Mouse (Mus musculus) stomach, postnatal 0 days (tissue): Measurements from ENCODE around the gene Emb. TPM values are rescaled to one million over a fixed set of nuclear protein-coding genes. Genes with fewer than 3 reads are reported as not detected.

Source experiments
- ATAC-seq: fragments of 200-750 bp; cut with Nextera tagmentation; 2 replicates; pipeline ENCODE4 v1.8.0; 2017; ENCODE audit not compliant: low FRiP score, low TSS enrichment
- DNase-seq: peaks from one replicate; pipeline ENCODE4 v3.0.0-alpha.2; 2016; ENCODE audit warnings: low spot score
- H3K27ac ChIP-seq: fragments of 300-500 bp; sonication (generic); replicated peaks from 2 replicates; pipeline ENCODE4 v1.5.1; 2014; ENCODE audit warnings: mild to moderate bottlenecking, control low read depth
- H3K27me3 ChIP-seq: fragments of 300-500 bp; sonication (generic); 2 replicates; pipeline ENCODE4 v1.6.1; 2014; ENCODE audit warnings: low read length; ENCODE audit not compliant: control insufficient read depth, insufficient read depth
- H3K36me3 ChIP-seq: fragments of 300-500 bp; sonication (generic); 2 replicates; pipeline ENCODE4 v1.6.1; 2014; ENCODE audit warnings: low read length, mixed read lengths; ENCODE audit not compliant: control insufficient read depth, insufficient read depth
- H3K4me1 ChIP-seq: fragments of 300-500 bp; sonication (generic); replicated peaks from 2 replicates; pipeline ENCODE4 v1.6.1; 2014; ENCODE audit warnings: antibody characterized with exemption; ENCODE audit not compliant: control insufficient read depth, insufficient read depth
- H3K4me2 ChIP-seq: fragments of 300-500 bp; sonication (generic); replicated peaks from 2 replicates; pipeline ENCODE4 v1.6.1; 2014; ENCODE audit warnings: low read depth, mild to moderate bottlenecking, control low read depth, moderate library complexity
- H3K4me3 ChIP-seq: fragments of 300-500 bp; sonication (generic); 2 replicates; pipeline ENCODE4 v1.5.1; 2014; ENCODE audit warnings: low read depth, low read length, control low read depth
- H3K9ac ChIP-seq: fragments of 300-500 bp; sonication (generic); 2 replicates; pipeline ENCODE4 v1.6.1; 2014; ENCODE audit warnings: mild to moderate bottlenecking, low read length, control low read depth, mixed read lengths
- H3K9me3 ChIP-seq: fragments of 300-500 bp; sonication (generic); 2 replicates; pipeline ENCODE4 v1.6.1; 2016; ENCODE audit warnings: low read length; ENCODE audit not compliant: control insufficient read depth
- CTCF ChIP-seq: IDR thresholded peaks from 2 replicates; pipeline ENCODE4 v1.5.1; 2016; ENCODE audit warnings: antibody characterized with exemption, low read depth, mild to moderate bottlenecking, moderate library complexity
- EP300 ChIP-seq: optimal IDR thresholded peaks from 2 replicates; pipeline ENCODE3; 2016; ENCODE audit warnings: antibody characterized with exemption
- WGBS: fragments of 180-500 bp; shearing (Covaris S2); extraction: QIAGEN DNeasy Blood & Tissue Kit; methylation state at CpG from one replicate; pipeline ENCODE4 v1.1.7; 2014; 5-methylcytosine and 5-hydroxymethylcytosine counted together
- polyA plus RNA-seq: library from polyadenylated mRNA; unstranded; fragments of >200 nt; fragmentation: Nextera tagmentation; extraction: Ambion mirVana; gene quantifications from 2 replicates; pipeline ENCODE4 v1.2.1, GENCODE M21; 2015

Gene Emb
- polyA plus RNA-seq, 1 experiment from 2014 or later, result 10.8 TPM

DNA sequence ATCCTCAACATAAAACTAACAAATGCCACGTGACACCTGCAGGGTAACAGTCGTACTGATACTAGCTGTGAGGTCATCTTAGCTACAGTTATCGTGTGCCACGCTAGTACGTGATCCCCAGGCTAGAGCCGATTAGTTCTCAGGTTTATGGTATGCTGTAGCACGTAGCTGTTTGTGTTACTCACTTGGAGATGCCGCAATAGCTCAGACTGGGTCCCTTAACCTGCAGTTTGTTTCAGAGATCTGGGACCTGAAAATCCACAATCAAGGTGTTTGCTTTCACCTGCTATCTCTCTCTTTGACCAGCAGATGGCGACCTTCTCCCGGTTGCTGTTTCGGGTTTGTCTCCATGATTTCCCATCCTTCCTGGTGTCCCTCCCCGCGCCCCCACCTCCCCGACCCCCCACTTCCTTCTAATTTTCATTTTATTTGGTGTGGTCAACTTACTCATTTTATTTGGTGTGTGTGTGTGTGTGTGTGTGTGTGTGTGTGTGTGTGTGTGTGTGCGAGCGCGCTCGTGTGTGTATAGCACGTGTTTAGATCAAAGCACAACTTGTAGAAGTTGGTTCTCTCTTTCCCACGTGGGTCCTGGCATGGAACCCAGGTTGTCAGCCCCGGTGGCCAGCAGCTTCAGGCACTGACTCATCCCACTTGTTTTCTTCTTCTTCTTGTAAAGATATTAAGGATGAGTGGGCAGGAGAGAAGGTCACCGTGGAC lies 5.4 kb upstream of the Emb start:
- H3K9ac ChIP-seq, result no peak overlapping the region
- no peak for TF ChIP-seq EP300
- TF ChIP-seq CTCF, result peak; percentile 80
- H3K27me3 ChIP-seq, result no peaks in the 10 kb centered on the region
- no peaks in the 10 kb centered on the region for H3K36me3 ChIP-seq
- H3K4me3 ChIP-seq, result no peak overlapping the region
- 46% methylated on average over 22 of the region's 22 CpGs for WGBS
- DNase-seq, result peak; percentile 18
- no peaks in the 10 kb centered on the region for H3K4me1 ChIP-seq
- no peak overlapping the region for H3K27ac ChIP-seq
- ATAC-seq, result peak; percentile 38; the same call in 1 of the 2 replicates
- no peaks in the 10 kb centered on the region for H3K9me3 ChIP-seq
- H3K4me2 ChIP-seq, result no peak overlapping the region

DNA sequence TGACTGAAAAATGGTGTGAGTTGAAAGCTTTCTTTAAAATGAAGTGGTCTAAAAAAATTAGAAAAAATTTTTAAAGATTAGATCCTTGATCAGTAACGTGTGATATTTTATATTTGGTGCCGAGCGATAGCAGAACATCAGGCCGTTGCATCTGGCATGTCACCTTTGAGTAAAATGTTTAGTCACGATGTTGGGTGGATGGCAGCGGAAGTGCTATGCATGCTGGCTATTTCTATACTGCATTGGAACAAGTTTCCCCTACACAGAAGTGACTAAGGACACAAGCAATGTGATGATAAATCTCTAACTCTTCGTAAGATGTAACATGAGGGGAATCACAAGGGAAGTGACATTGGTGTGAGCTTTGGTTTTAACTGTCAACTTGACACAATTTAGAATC lies 3.7 kb upstream of the Emb start:
- Histone ChIP-seq H3K9me3 (no peaks in the 10 kb centered on the region), H3K4me3 (no peak overlapping the region), H3K27me3 (no peaks in the 10 kb centered on the region), H3K9ac (no peak overlapping the region), H3K36me3 (no peaks in the 10 kb centered on the region), H3K4me2 (no peak overlapping the region), H3K27ac (no peak overlapping the region), H3K4me1 (no peaks in the 10 kb centered on the region)
- no peak for DNase-seq
- no peak for ATAC-seq
- TF ChIP-seq CTCF (no peak), EP300 (no peak)
- WGBS, result 91% methylated on average over 7 of the region's 7 CpGs

DNA sequence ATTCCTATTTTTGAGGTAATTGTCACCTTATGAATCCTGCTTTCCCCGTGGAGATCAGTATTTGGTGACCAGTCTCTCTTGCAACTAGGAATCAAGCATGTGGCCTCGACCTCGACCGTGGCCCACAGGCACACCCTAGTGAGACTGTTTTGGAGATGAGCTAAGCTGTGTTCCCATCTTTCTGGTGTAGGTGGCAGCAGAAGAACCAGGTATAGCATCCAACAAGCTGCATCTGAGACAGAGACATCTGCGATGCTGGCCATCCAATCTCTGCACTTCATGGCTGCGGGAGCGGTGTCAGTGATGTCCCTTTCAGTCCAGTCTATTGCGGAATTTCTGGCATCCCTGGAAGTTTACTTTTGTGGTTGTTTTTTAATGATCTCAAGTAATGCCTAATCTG lies 2.3 kb upstream of the Emb start:
- WGBS, result 89% methylated on average over 8 of the region's 8 CpGs

DNA sequence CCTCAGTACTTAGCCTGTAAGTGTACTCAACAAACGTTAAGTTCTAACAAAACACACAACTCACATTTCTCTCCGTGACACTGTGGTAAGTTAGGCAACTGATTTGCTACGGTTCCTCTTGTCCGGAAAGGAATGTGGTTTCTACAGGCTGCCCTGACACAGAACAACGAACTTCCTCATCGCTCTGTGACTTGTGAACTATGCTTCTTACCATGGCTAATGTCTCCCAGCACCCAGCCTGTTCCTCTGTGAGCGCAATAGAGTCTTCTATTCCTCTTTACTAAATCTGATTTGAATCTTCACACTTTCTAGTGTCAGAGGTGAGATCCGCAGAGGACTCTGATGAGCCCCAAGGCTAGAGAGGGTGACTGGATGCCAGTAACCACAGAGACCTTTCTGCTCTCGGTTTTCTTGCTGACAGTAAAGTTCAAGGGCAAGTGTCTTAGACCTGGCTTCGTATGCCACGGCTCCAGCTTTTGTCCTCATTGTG lies 3.1 kb downstream of the Emb start:
- no peaks in the 10 kb centered on the region for H3K36me3 ChIP-seq
- ATAC-seq (no peak), DNase-seq (no peak)
- no peaks in the 10 kb centered on the region for H3K9me3 ChIP-seq
- 58% methylated on average over 11 of the region's 11 CpGs for WGBS
- no peak overlapping the region for H3K4me2 ChIP-seq
- TF ChIP-seq EP300 (no peak), CTCF (no peak)
- H3K27ac ChIP-seq, result no peak overlapping the region
- no peak overlapping the region for H3K4me3 ChIP-seq
- H3K9ac ChIP-seq, result no peak overlapping the region
- no peaks in the 10 kb centered on the region for H3K27me3 ChIP-seq
- no peaks in the 10 kb centered on the region for H3K4me1 ChIP-seq

More for the DNA sequence above, 2.3 kb upstream of the Emb start:
- no peaks in the 10 kb centered on the region for H3K4me1 ChIP-seq
- no peak overlapping the region for H3K4me2 ChIP-seq
- no peak overlapping the region for H3K27ac ChIP-seq
- no peaks in the 10 kb centered on the region for H3K36me3 ChIP-seq
- ATAC-seq (no peak), DNase-seq (no peak)
- H3K27me3 ChIP-seq, result no peaks in the 10 kb centered on the region
- no peak overlapping the region for H3K4me3 ChIP-seq
- no peak overlapping the region for H3K9ac ChIP-seq
- TF ChIP-seq EP300 (no peak), CTCF (no peak)
- no peaks in the 10 kb centered on the region for H3K9me3 ChIP-seq

DNA sequence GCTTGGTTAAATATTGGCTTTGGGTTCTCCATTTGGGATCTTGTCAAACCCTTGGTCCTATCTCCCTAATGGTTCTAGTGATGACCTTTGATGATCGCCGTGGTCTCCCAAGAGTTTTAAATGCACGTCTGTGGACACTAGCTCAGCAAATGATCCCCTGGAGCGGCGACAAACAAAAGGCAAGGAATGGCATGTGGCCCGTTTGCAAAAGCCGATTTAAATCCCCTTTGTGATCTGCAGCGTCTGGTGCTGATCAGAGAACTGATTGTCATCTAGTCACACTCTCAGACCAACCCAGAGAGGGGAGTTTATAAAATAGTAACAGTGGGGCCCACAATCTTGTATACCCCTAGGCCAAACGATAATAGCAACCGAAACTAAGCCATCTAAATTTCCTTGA lies 7.1 kb downstream of the Emb start:
- TF ChIP-seq CTCF (no peak), EP300 (no peak)
- no peak for ATAC-seq
- Histone ChIP-seq H3K4me3 (no peak overlapping the region), H3K27me3 (no peaks in the 10 kb centered on the region), H3K9me3 (no peaks in the 10 kb centered on the region), H3K4me2 (no peak overlapping the region), H3K4me1 (no peaks in the 10 kb centered on the region; the same call in 1 of the 2 replicates), H3K9ac (no peak overlapping the region), H3K36me3 (no peaks in the 10 kb centered on the region), H3K27ac (no peak overlapping the region)
- 28% methylated on average over 10 of the region's 10 CpGs for WGBS
- no peak for DNase-seq

DNA sequence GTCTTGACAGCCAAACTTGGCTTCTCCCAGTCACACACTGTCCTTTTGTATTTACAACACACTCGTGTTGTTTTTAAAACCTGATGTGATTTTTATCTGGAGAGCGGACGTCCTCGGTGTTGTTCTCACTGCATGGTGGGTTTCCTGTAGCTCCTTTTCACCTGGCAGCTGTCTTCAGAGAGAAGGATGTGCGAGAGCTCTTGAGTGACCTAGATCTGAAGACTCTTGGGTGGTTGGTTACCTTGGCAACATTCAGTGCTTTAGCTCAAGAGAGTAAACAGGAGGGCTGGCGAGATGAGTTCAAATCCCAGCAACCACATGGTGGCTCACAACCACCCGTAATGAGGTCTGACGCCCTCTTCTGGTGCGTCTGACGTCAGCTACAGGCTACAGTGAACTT lies 7.8 kb downstream of the Emb start:
- DNase-seq (no peak), ATAC-seq (no peak)
- TF ChIP-seq CTCF (no peak), EP300 (no peak)
- no peak overlapping the region for H3K9ac ChIP-seq
- no peaks in the 10 kb centered on the region for H3K27me3 ChIP-seq
- H3K4me2 ChIP-seq, result no peak overlapping the region
- no peak overlapping the region for H3K4me3 ChIP-seq
- 35% methylated on average over 10 of the region's 10 CpGs for WGBS
- no peaks in the 10 kb centered on the region for H3K9me3 ChIP-seq
- H3K36me3 ChIP-seq, result no peaks in the 10 kb centered on the region
- H3K27ac ChIP-seq, result no peak overlapping the region
- H3K4me1 ChIP-seq, result no peaks in the 10 kb centered on the region; the same call in 1 of the 2 replicates
